Mouse (Mus musculus): ENCODE results near the gene Ccnjl. TPM values are rescaled to one million over a fixed set of nuclear protein-coding genes. Genes with fewer than 3 reads are reported as not detected.

Gene Ccnjl
- total RNA-seq, 2 experiments from 2014 or later, result 1.3 to 1.6 TPM

DNA sequence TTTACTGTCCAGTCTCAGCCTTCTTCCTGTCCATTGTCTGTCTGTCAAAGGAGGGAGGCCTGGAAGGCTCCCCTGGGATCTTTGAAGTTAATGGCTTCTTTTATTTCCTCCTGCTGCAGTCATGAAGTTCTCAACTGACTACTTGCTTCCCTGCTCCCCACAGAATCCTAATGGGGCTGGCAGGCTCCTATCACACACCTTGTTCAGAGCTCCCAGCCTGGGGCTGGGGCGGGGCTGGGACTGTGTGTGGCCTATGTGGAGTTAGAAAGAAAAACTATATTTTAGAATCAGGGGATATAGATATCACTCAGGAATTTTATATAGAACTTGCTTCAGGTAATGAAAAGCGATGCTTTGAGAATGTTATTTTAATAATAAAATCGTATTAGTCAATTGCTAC is 8.1 kb upstream of the Ccnjl start:
- no peak for DNase-seq

DNA sequence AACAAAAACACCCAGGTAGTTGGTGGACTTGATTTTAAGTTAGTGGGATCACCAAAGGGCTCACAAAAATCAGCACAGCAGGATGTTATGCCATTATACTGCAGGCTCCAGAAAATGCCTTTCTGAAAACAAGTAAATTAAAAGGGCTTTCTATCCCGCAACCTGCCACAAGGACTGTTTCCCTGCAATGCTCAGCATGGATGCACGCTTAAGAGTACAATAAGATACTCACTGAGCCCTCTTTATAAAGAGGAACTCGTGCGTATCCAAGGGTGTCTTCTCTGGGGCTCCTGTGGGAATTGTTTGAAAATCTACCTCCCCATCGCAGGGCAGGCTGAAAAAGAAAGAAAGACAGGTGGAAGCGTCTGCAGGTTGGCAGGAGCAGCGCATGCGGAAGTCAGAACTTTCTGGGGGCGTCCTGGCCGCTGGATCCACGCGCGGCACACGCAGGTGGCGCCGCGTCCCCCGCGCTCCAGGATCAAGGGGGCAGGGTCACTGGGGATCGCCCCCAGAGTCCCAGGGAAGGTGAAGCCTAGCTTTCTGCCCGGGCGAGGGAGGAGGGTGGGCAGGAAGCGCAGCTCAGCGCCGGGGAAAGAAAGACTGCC is 404 bp upstream of the Ccnjl start:
- DNase-seq, result no peak

DNA sequence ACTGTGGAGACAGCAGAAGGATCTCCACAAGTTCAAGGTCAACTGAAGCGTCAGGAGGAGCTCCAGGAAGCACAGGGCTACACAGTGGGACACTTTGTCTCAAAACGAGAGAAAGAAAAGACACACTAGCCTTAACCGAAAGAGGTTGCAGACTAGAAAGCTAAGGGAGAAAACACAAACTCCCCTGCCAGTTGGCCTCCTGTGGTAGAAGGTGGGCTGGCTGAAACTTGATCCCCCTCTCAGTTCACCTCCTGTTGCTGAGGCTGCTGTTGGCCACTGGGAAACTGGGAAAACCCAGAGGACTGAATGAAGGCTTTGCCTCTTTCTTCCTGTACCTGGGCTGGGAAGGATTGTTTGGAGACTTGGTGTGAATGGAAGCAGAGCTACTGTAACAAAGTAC is 1.5 kb downstream of the Ccnjl start:
- DNase-seq, result no peak

DNA sequence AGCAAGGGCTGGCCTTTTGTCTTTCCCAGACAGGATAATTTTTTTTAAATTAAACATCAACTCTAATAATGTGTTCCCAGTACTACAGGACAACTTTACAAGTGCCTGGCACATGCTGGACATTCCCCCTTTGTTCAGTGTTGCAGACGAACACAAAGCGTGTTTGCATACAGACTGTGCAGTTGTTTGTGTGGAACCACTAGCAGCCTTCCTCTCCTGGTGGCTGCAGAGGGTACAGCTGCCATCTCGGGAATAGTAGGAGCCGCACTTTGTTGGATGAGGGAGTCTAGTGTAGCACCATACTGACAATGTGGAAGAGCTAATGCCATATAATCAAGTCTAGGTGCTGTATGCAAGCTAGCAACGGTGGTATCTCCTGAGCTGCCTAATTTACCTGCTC is 3.0 kb downstream of the Ccnjl start:
- DNase-seq, result no peak

DNA sequence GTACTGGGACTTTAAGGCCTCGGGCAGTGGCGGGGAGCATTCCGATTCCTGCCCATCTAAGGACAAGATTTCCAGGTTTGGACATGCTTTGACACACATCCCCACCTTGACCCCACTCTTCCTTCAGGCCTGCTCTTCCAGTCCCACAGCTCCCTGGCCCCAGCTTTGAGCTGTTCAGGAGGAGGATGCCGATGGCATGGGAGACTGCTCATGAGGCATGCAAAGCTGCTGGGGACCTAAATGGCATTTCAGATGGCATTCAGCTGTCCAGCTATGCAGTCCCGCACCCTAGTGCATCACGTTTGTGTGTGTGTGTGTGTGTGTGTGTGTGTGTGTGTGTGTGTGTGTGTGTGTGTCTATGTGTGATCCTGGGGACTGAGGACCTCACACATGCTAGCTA is 8.5 kb downstream of the Ccnjl start:
- no peak for DNase-seq

DNA sequence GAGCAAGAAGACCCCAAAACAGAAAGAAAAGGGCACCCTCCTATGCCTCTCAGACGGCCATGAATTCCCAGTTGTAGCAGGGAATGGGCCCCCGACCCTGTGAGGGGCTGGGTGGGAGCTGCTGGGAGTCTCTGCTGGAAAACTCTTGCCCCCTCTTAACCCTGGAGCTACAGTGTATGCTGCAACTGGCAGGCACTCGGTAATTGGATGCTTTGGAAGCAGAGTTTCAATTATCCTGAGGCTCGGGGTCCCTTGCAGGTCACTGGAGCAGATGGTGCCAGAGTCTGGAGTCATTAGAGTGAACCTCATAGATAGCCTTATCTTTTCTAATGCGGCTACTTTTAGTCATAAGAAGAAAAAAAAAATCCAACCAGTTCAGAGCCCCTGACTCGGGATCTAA is 11.3 kb downstream of the Ccnjl start:
- DNase-seq, result no peak

DNA sequence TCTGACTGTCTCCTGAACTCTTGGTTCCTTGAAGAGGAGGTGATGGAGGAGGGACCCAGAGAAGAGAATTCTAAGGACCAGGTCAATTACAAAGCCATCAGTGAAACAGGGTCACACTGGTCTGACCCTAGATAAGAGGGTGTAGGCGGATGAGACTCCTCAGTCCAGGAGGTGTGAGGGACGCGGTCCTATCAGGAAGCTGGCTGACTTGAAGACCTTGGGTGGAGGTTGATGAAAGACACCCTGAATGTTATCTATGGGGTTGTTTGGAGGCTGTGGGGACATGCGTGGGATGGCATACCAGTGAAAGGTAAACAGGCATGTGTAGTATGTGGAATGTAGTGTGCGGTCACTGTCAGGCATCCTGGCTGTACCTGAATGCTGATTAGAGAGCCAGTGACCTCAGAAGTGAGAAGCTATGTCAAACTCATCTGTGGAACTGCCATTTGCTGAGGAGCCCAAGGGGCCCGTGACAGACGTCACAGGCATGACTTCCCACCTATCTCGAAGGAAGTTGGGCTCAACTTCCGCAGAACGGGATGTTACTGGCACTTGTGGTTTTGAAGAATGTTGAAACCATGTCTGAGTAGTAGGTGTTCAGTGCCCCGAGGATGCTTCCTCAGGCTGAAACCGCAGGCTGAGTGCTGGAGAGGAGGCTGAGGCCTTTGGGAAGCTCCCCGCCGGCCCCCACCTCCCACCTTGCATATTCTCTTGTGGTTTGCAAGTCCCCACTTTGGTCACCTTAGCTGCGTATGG is 15.3 kb downstream of the Ccnjl start:
- no peak for DNase-seq

DNA sequence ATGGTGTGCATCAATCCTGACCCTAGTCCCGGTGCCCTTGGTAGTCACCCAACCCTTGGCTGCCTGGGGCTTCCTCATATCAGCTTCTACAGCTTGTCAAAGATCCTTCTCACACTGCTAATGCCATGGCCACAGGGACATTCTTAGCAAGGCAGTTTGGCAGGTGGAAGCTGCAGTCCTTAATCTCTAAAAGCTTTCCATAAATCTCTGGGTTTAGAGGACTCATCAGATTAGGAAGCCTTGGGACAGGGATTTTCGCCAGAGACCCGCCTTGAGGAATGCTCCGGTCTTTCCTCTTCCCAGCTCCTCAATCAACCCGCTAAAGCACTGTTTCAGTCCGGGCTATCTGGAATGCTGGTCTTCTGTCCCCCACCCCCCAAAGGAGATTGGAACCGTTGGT is 16.2 kb downstream of the Ccnjl start:
- no peak for DNase-seq

DNA sequence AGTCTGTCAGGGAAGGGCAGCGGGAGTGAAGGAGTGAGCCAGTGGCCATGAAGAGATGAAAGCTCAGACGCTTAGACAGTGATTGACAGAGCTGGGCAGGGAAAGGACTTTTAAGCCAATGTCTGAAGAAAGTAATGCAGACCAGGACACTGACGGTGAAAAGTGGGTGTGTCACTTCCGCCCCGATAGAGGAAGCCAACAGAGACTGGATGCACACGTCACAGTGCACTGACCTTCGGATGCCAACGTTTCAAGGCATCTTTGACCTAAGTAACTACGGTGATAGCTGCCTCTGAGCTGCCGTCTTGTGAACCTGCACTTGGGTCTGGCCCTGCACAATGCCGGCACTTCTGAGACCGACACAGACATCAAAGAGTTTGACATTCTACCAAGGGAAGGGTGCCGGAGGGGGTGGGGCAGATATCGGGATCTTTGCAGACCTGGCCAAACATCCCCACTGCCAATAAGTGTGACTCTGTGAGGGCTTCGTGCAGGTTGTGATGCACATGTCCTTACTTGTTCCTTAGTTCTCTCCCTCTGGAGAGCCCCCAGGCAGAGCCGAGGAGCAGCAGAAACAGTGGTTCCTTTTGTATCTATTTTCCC is 17.4 kb downstream of the Ccnjl start:
- no peak for DNase-seq

DNA sequence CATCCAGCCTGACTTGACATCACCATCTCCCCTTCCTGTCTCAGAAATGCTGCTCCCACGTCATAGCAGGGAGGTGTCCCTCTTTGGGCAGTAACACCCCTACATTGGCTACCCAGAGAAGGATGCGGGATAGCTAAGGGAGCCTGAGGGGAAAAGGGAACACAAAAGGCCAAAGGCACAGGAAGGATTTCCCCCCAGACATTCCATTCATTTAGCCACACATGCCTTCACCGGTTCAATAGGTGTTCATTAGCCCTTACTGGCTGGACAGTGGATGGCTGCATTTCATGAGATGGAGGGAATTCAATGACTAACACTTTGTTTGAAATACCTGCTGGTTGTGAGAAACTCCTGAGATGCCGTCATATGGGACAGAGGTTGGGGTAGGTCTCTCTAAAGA is 18.1 kb downstream of the Ccnjl start:
- no peak for DNase-seq

DNA sequence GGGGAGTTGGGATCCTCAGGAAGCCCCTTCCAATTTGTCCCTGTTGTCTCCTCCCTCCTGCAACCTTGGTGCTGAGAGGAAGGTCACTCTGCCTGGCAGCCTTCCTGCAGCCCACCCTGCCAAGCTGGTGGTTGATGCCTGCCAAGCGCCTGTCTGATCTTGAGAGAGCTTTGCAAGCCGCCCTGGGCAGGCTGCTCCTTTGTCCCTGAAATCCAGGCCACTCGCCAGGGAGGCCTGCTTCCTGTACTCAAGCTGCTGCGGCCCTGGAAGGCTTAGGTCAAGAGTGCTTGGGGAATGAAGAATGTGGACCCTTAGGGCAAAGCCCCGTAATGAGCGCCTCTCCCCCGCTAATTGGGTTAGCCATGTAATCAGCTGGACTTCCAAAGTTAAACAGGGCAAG is 19.6 kb downstream of the Ccnjl start:
- peak; percentile 80 to 83 for DNase-seq

DNA sequence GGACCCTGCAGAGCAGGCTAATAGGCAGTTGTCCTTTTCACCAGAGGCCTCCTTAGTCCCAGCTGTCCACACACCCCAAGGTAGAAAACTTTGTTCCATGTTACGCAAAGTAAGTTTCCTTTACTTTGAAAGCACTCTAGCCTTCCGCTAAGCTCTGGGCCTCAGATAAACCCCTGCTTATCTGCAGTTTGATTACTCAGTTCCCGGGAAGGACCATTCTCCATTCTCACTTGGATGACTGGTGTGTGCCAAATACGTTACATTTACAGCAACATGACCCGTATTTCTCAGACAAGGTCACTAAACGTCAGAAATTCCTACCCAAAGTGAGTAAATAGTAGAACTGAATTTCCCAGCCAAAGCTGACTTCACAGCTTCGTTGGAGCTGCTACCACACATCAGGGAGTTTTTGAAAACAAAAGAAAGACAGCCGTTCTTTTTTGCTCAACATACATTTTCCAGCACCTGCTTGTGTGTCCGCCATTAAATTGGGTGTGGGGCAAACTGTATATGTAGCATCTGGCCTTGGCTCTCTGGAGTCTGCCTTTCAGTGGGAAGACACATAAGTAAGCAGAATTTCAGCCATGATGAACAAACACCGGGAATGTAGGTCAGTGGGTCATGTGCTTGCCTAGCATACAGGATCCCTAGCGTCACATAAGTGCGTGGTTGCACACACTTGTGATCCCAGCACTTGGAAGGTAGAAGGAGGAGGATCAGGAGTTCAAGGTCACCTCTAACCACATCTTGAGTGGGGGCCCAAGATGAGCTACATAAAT is 20.3 kb downstream of the Ccnjl start:
- peak; percentile 23 to 26 for DNase-seq

DNA sequence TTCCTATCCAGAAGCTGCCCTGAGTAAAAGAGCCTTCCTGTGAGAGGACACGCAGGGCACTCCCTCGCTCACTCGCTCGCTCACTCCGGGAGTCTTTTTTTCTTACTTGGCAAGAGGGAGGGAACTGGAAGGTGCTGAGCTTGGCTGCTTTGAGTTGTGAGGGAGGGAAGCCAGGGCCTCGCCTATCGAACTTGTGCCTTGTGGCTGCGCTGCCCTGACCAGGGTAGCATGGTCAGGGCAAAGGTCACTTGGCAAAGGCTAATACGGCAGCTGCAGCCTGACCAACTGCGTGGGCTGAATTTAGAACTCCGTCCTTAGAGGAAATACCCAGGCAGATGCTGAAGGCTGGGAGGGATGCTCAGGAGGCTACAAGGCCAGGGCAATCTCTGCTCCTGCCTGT is 21.1 kb downstream of the Ccnjl start:
- DNase-seq, result peak; percentile 61 to 81

DNA sequence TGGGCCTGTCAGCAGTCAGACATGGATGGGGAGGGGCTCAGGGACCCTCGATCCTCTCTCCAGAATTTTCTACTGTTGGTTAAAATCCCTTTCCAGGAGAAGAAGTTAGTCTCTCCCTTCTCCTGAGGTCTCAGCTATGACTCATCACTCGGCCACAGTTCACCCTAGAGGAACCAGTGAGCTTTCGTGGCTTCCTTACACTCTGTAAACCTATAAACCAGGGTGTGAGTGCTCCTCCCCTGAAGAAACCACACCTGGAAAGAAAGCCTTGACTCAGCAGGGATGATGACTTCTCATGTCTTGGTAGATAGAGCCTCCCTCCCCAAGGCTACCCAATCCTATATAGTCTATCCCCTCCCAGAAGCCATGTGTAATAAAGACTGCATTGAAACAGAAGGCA is 23.2 kb downstream of the Ccnjl start:
- DNase-seq, result no peak

DNA sequence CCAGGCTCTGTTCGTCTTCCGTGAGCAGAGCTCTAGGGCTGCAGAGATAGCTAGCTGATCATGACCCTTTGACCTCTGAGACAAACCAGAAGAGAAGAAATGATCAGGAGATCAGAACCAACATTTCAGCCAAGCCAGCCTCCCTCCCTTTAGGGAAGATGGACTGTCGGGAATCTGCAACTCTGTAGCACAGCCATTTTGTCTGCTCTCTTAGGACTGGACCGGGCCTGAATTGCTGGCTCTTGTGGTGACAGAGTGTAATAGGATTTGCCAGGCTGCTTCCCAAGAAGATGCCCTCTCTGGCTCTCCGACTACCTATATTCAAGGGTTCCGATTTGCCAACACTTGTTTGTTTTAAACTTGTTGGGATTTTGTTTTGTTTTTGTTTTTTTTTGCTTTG is 24.1 kb downstream of the Ccnjl start:
- no peak for DNase-seq

DNA sequence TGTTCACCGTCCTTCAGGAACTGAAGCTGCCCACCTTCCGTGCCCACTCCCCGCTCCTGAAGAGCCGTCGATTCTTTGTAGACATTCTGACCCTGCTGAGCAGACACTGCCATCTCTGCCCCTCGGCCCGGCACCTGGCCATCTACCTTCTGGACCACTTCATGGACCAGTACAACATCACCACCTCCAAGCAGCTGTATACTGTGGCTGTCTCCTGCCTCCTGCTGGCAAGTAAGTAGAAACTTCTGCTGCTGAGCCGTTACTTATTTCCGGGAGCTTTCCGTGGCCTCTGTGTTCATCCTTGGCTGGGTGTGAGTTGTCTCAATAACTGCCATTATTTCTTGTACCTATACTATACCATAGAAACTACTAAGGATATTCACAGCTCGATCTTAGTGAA is 28.0 kb downstream of the Ccnjl start:
- DNase-seq, result peak in 1 of 2 experiments; percentile 9

DNA sequence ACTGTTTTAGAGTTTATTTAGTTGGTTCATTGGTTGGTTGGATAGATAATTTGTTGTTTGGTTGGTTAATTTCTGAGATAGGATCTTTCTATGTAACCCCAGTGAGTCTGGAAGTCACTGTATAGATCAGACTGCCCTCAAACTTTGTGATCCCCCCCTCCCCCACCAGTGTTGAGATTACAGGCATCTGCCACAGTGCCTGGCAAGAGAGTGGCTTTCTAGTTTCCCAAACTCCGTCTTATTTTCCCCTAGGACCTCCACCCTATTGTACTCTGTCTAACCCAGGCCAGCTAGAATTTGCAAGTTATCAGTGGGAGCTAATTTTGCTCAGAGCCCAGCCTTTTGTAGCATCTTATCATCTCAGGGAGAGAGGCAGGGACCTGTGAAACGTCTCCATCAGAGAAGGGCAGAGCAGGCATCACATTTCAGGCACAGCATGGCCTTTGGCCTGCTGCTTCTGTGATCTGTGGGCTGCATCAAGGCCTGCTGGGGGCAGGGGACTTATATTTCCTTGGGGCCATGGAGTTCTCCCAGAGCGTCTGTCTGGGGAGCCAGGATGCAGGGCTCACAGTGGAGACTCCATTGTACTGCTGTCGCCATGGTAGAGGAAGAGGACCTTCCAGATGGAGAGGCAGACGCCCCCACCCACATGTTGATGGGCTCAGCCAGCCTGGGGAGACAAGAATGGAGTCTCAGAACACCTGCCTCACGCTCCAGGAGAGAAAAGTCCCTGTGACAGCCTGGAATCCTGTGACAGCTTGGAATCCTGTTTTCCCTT is 31.1 kb downstream of the Ccnjl start:
- DNase-seq, result no peak

DNA sequence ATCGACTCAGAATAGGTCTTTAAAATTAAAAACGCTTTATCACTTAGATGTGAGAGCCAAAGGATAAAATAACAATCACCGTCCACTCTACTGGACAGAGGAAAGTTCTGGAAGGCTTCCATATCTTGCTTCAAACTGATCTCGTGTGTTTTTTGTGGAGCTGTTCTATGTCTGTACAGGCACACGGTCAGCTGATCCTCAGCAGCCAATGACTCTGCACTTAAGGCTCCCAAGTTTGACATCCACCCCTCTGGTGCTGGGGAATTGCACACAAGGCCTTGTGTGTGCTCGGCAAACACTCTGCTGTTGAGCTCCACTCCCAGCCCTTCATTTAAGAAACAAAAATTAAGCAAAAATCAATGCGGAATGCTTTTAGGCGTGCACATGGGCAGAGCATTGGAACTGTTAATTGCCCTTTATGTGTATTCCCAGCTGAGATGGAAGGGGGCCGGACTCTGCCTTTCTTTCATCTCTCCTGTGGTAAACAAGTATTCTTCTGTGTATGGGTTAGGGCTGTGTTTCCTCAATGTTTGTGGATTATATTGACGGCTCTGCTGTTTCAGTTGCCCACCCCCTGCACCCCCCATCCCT is 35.2 kb downstream of the Ccnjl start:
- no peak for DNase-seq

DNA sequence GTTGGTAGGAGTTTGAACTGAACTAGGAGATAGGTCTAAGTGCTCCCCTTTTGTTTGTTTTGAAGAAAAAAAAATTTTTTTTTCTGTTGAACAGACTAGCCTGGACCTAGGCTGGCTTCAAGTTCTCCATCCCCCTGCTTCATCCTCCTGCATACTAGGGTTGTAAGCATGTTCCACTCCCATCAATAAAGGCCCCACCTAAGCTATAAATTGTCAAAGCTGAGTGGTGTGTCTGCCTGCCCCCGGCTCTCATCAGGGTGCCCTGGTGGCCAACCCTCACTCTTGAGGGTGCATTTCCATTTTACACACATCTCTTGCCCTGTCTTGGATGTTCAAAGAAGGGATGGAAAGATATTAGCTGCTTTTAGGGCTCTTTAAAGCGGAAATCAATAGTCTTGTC is 36.8 kb downstream of the Ccnjl start:
- no peak for DNase-seq

DNA sequence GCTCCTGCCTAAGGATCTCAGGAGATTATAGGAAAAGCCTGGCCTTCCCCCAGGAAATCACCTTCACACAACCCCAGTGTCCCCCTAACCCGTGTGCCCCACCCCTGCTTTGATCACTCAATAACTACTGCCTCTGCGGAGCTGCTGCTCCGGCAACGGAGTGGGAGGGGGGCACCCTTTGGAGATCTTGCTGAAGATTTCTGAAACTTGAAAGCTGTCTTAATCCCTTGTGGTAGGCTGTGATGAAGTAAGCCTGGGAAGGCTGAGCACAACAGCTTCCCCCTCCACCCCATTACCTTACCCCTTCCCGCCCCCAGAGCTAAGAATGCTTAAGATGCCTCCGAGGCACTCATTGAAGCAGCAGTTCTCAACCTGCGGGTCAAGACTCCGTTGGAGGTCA is 37.3 kb downstream of the Ccnjl start:
- no peak for DNase-seq

DNA sequence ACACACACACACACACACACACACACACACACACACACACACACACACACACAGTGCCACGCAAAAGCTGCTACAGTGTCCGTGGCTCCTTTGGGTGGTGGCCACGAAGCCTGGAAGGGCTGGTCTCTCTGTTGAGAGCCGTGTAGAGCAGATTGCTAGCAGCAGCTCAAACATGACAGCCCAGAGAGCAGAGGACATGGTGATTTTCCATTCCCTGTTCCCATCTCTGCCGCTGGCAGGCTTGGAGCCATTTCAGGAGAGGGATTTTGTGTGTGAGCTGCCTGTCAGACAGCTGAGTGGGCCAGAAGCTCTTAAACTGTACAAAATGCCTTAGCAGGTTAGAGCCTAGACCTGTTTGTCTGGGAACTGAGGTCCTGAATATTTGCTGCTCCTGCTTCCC is 38.1 kb downstream of the Ccnjl start:
- peak in 1 of 2 experiments; percentile 22 for DNase-seq

DNA sequence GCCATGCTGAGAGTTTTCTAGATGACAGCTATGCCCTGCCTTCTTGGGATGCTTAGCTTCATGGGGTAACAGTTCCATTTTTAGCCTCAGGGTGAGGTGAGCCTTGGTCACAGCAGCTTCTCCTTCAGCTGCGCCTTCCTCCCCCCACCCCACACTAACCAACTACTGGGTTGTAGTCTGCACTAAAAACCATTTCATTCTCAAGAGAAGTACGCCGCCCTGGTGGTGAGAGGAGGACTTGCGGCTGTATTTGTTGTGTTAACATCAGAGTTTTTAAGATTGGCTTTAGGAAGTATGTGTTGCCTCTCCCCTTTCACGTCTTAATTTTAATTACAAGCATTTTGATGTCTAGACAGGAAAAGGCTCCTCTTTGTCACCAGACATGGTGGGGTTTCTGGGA is 39.7 kb downstream of the Ccnjl start:
- peak in 1 of 2 experiments; percentile 47 for DNase-seq

All from heart, adult 18-20 months (tissue).